Mouse (Mus musculus): Measurements from ENCODE around the gene Zfp710.

Gene Zfp710

GRCm38 (mm10) chr7:80057002-80057691 lies 32.5 kb downstream of the Zfp710 start:
- no peak for DNase-seq (ENCODE audit: low read depth, low spot score)

GRCm38 (mm10) chr7:80057781-80058180 lies 33.2 kb downstream of the Zfp710 start:
- DNase-seq (ENCODE audit: low read depth, low spot score): no peak

GRCm38 (mm10) chr7:80058405-80059063 lies 33.9 kb downstream of the Zfp710 start:
- no peak for DNase-seq (ENCODE audit: low read depth, low spot score)

GRCm38 (mm10) chr7:80059064-80059838 lies 34.6 kb downstream of the Zfp710 start:
- DNase-seq (ENCODE audit: low read depth, low spot score): peak; percentile 63

GRCm38 (mm10) chr7:80060012-80060778 lies 35.6 kb downstream of the Zfp710 start:
- DNase-seq (ENCODE audit: low read depth, low spot score): no peak

GRCm38 (mm10) chr7:80062083-80062826 lies 37.6 kb downstream of the Zfp710 start:
- DNase-seq (ENCODE audit: low read depth, low spot score): no peak

- DNase-seq (ENCODE audit: low read depth, low spot score): peak; percentile 43
Observed at GRCm38 (mm10) chr7:80063244-80063643, 38.6 kb downstream of the Zfp710 start.

- DNase-seq (ENCODE audit: low read depth, low spot score): peak; percentile 81
Observed at GRCm38 (mm10) chr7:80063902-80064736, 39.5 kb downstream of the Zfp710 start.

- DNase-seq (ENCODE audit: low read depth, low spot score): no peak
Observed at GRCm38 (mm10) chr7:80065250-80065649, 40.6 kb downstream of the Zfp710 start.

GRCm38 (mm10) chr7:80066675-80067455 lies 42.3 kb downstream of the Zfp710 start:
- no peak for DNase-seq (ENCODE audit: low read depth, low spot score)

GRCm38 (mm10) chr7:80068341-80068740 lies 43.7 kb downstream of the Zfp710 start:
- DNase-seq (ENCODE audit: low read depth, low spot score): no peak

GRCm38 (mm10) chr7:80069615-80070327 lies 45.2 kb downstream of the Zfp710 start:
- no peak for DNase-seq (ENCODE audit: low read depth, low spot score)

- no peak for DNase-seq (ENCODE audit: low read depth, low spot score)
Observed at GRCm38 (mm10) chr7:80071209-80071608, 46.6 kb downstream of the Zfp710 start.

- DNase-seq (ENCODE audit: low read depth, low spot score): no peak
Observed at GRCm38 (mm10) chr7:80072297-80072696, 47.7 kb downstream of the Zfp710 start.

- DNase-seq (ENCODE audit: low read depth, low spot score): no peak
Observed at GRCm38 (mm10) chr7:80073506-80073905, 48.9 kb downstream of the Zfp710 start.

- DNase-seq (ENCODE audit: low read depth, low spot score): peak; percentile 93
Observed at GRCm38 (mm10) chr7:80074921-80075441, 50.4 kb downstream of the Zfp710 start.

GRCm38 (mm10) chr7:80075946-80076583 lies 51.5 kb downstream of the Zfp710 start:
- DNase-seq (ENCODE audit: low read depth, low spot score): no peak
